Mouse (Mus musculus) spleen, adult 2 months (tissue): ENCODE results near the gene Rnf144a. TPM values are rescaled to one million over a fixed set of nuclear protein-coding genes. Genes with fewer than 3 reads are reported as not detected.

Source experiments
- DNase-seq, 2 experiments: peaks; one replicate each; pipeline versions ENCODE4 v3.0.0 to v3.0.0-alpha.2; 2012 to 2021; ENCODE audit warnings: low spot score in 2 of 2, low read depth in 1 of 2
- H3K27ac ChIP-seq: fragments of 200-500 bp; 2 replicates; pipeline ENCODE4 v1.5.1; 2012; ENCODE audit warnings: low read length, inconsistent platforms; ENCODE audit not compliant: insufficient read depth
- H3K27me3 ChIP-seq: fragments of 200-500 bp; 2 replicates; pipeline ENCODE4 v1.6.1; 2012; ENCODE audit warnings: mild to moderate bottlenecking, moderate library complexity, low read length, inconsistent platforms; ENCODE audit not compliant: control insufficient read depth, insufficient read depth
- H3K36me3 ChIP-seq: fragments of 200-500 bp; 2 replicates; pipeline ENCODE4 v1.6.1; 2012; ENCODE audit warnings: mild to moderate bottlenecking, low read length, inconsistent platforms; ENCODE audit not compliant: control insufficient read depth, insufficient read depth
- H3K4me1 ChIP-seq: fragments of 200-500 bp; 2 replicates; pipeline ENCODE4 v1.6.1; 2011; ENCODE audit warnings: inconsistent platforms; ENCODE audit not compliant: control insufficient read depth, insufficient read depth, insufficient read length
- H3K4me3 ChIP-seq: fragments of 200-500 bp; 2 replicates; pipeline ENCODE4 v1.5.1; 2011; ENCODE audit warnings: mild to moderate bottlenecking, inconsistent platforms; ENCODE audit not compliant: insufficient read depth, insufficient read length; ENCODE audit errors: extremely low read depth
- CTCF ChIP-seq: fragments of 200-500 bp; IDR thresholded peaks from 2 replicates; pipeline ENCODE4 v1.5.1; 2011; ENCODE audit warnings: mild to moderate bottlenecking, inconsistent platforms; ENCODE audit not compliant: insufficient read depth, insufficient read length, insufficient replicate concordance; ENCODE audit errors: extremely low read depth
- POLR2A ChIP-seq: fragments of 200-500 bp; IDR thresholded peaks from 2 replicates; pipeline ENCODE4 v1.6.1; 2011; ENCODE audit warnings: low read depth, low read length, inconsistent platforms
- WGBS: fragments of 180-500 bp; shearing (Covaris S2); methylation state at CpG from one replicate; pipeline ENCODE4 v1.1.7; 2018; 5-methylcytosine and 5-hydroxymethylcytosine counted together
- polyA plus RNA-seq: library from polyadenylated mRNA; depleted of rRNA; stranded (reverse); fragments of >200 nt; gene quantifications from 2 replicates; pipeline ENCODE4 v1.2.3, GENCODE M21; 2012

Gene Rnf144a
- polyA plus RNA-seq, 1 experiment, result 17.7 TPM

- DNase-seq, result no peak
- no peaks in the 10 kb centered on the region for H3K27me3 ChIP-seq
- no peak overlapping the region for H3K27ac ChIP-seq
- H3K36me3 ChIP-seq, result peaks cover 1% of the 10 kb centered on the region; the same call in 1 of the 2 replicates
- H3K4me3 ChIP-seq, result no peak overlapping the region
- H3K4me1 ChIP-seq, result no peaks in the 10 kb centered on the region
- 88% methylated on average over 10 of the region's 10 CpGs for WGBS
- no peak for TF ChIP-seq CTCF
- TF ChIP-seq POLR2A, result no peak
Measured at GRCm38 (mm10) chr12:26360946-26361523, 54.0 kb downstream of the Rnf144a start.

DNA sequence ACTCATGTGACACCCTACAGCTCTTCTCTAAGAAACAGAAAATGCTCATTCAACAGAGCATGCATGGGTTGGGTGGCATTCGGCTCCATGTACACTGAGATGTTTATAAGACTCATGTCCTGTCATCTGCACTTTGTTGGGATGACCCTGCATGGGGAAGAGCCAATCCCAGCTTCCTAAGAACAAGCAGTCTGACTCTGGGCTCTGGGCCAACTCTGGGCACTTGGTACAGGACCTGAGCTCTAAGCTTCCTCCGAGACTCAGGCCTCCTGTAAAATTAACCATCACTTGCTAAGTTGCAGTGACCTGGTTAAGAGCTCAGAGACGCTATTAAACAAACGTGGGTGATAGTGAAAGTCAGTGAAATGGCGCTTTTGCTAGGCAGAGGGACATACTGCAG, 55.2 kb downstream of the Rnf144a start:
- WGBS, result 89% methylated on average over 5 of the region's 5 CpGs
- H3K36me3 ChIP-seq, result no peaks in the 10 kb centered on the region
- no peaks in the 10 kb centered on the region for H3K27me3 ChIP-seq
- H3K4me3 ChIP-seq, result no peak overlapping the region
- no peak overlapping the region for H3K27ac ChIP-seq
- TF ChIP-seq POLR2A (no peak), CTCF (no peak)
- DNase-seq, result no peak
- H3K4me1 ChIP-seq, result no peaks in the 10 kb centered on the region

GRCm38 (mm10) chr12:26359241-26359640, 55.8 kb downstream of the Rnf144a start:
- DNase-seq, result no peak
- 93% methylated on average over 2 of the region's 2 CpGs for WGBS
- H3K27ac ChIP-seq, result no peak overlapping the region
- no peak overlapping the region for H3K4me3 ChIP-seq
- H3K36me3 ChIP-seq, result no peaks in the 10 kb centered on the region
- H3K27me3 ChIP-seq, result no peaks in the 10 kb centered on the region
- TF ChIP-seq CTCF (no peak), POLR2A (no peak)
- no peaks in the 10 kb centered on the region for H3K4me1 ChIP-seq

DNA sequence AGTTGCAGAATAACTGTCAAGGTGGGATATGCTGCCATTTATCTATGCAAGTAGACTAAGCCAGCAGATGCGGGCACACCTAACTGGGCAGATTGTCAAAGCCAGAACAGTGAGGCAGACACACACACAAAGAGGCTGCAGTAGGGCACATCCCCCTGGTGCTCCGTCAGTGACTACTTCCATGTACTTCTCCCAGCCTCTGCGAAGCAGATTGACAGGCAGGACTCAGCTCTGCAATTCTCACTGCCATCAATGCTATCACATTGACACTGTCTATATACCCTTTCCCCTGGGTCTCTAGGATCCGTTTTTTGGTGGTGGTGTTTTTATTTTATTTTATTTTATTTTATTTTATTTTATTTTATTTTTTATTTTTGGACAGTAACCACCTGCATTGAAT, 57.8 kb downstream of the Rnf144a start:
- H3K4me1 ChIP-seq, result no peaks in the 10 kb centered on the region
- no peak overlapping the region for H3K27ac ChIP-seq
- H3K4me3 ChIP-seq, result no peak overlapping the region
- no peaks in the 10 kb centered on the region for H3K27me3 ChIP-seq
- no peaks in the 10 kb centered on the region for H3K36me3 ChIP-seq
- WGBS, result 86% methylated on average over 4 of the region's 4 CpGs
- no peak for TF ChIP-seq POLR2A
- no peak for TF ChIP-seq CTCF
- no peak for DNase-seq

DNA sequence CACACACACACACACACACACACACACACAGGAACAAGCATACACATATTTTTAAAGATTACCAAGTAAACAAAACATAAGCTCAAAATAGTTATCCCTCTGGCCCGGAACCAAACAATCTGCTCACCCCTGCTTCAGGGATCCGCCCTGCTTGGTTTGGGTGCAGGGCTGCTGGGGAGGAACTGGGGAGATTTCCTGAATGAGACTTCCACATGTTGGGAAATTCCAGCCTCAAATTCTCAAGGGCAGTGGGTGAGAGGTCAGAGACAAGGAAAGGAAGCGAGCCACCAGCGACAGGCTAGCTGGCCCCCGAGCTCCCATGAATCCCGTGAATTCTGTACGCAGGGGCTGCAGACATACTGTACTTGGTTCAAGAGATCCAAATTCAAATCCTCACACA, 58.9 kb downstream of the Rnf144a start:
- TF ChIP-seq POLR2A, result no peak
- no peak for TF ChIP-seq CTCF
- no peak overlapping the region for H3K27ac ChIP-seq
- H3K4me1 ChIP-seq, result no peaks in the 10 kb centered on the region
- no peaks in the 10 kb centered on the region for H3K27me3 ChIP-seq
- H3K4me3 ChIP-seq, result no peak overlapping the region
- DNase-seq, result no peak
- no peaks in the 10 kb centered on the region for H3K36me3 ChIP-seq
- 83% methylated on average over 7 of the region's 7 CpGs for WGBS

GRCm38 (mm10) chr12:26351321-26351720, 63.7 kb downstream of the Rnf144a start:
- Histone ChIP-seq H3K27ac (no peak overlapping the region), H3K4me3 (no peak overlapping the region), H3K4me1 (no peaks in the 10 kb centered on the region), H3K27me3 (no peaks in the 10 kb centered on the region), H3K36me3 (no peaks in the 10 kb centered on the region; the same call in 1 of the 2 replicates)
- no peak for DNase-seq
- TF ChIP-seq POLR2A, result no peak
- TF ChIP-seq CTCF, result no peak
- 83% methylated on average over 3 of the region's 3 CpGs for WGBS

DNA sequence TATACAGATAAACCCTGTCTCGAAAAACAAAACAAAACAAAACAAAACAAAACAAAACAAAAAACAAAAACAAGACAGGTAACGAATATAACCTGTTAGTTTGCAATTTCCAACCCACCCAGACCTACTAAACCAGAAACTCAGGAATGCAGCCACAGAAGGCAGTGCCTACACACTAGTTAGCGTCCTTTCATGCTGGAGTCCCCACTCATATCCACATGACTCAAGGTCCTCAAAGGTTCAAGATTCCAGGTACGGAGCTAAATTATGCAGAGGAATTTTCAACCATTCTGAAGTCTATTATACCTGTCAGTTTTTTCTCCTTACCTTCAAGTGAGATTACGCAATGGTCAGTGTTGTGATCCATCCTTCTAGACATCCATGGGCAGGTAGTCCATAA, 70.6 kb downstream of the Rnf144a start:
- no peak for DNase-seq
- WGBS, result 94% methylated on average over 5 of the region's 5 CpGs
- TF ChIP-seq POLR2A (no peak), CTCF (no peak)
- no peak overlapping the region for H3K27ac ChIP-seq
- no peaks in the 10 kb centered on the region for H3K4me1 ChIP-seq
- H3K27me3 ChIP-seq, result no peaks in the 10 kb centered on the region
- H3K36me3 ChIP-seq, result no peaks in the 10 kb centered on the region; the same call in 1 of the 2 replicates
- no peak overlapping the region for H3K4me3 ChIP-seq
